Mouse (Mus musculus) testis, postnatal 14 days (tissue): ENCODE results near the gene Mrtfa.
A peak's percentile ranks its signal among the peaks of the same experiment; 100 is the strongest.

Experiments
- DNase-seq: peaks from one replicate; pipeline ENCODE4 v3.0.0; 2021; ENCODE audit warnings: low spot score

Mrtfa gene

DNA sequence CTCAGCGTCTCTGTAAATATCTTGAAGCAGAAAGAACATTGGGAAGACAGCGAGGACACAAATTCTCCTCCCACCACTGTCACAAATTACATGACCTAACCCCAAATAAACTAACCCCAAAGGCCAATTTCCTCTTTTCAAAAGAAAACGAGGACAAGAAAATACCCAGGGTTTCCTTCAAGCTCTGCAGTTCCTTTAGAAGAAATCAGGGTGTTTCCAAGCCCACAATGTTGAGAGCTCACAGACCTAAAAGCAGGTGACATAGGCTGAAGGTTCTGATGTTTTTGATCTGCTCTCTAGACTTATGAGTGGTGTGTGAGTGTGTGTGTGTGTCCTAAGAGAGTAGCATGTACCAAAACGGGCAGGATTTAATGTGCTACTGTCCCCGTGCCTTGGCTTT lies 89.2 kb downstream of the Mrtfa start:
- no peak for DNase-seq

DNA sequence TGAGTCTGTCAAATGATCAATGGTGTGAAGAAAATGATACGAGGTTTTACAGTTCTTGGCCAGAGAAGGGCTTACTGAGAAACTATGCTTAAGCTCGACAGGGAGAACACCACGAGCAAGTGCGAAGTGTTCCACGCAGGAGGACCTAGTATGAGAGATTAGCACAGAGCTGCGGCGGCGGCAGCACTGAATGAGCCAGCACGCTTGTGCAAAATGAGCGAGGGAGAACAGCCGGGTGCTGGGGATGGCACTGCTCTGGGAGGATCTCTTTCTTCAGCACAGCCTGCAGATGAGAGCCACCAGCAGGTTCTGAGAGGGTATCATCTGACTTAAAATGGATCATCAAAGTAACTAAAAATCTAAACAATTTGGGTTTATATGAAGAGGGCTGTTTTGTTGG lies 91.3 kb downstream of the Mrtfa start:
- no peak for DNase-seq

GRCm38 (mm10) chr15:81098689-81099088 lies 91.9 kb downstream of the Mrtfa start:
- no peak for DNase-seq

DNA sequence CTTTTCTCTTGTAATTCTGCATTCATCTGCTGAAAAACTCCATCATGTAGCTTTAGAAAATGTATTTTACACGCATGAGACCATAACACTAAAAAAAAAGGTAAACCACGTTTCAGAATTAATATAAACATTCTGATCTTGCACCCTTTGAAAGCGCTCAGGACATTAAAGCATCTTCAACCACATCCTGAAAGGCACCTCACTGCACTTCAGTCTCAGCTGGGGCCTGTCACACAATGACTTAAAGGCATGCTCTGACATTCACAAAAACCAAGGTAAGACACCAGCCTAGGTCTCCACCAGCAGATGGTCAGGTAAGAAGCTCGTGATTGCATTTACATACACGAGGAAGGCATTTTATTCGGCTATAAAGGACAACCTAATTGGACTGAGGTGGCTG lies 92.7 kb downstream of the Mrtfa start:
- no peak for DNase-seq

GRCm38 (mm10) chr15:81097456-81097855 lies 93.1 kb downstream of the Mrtfa start:
- no peak for DNase-seq

DNA sequence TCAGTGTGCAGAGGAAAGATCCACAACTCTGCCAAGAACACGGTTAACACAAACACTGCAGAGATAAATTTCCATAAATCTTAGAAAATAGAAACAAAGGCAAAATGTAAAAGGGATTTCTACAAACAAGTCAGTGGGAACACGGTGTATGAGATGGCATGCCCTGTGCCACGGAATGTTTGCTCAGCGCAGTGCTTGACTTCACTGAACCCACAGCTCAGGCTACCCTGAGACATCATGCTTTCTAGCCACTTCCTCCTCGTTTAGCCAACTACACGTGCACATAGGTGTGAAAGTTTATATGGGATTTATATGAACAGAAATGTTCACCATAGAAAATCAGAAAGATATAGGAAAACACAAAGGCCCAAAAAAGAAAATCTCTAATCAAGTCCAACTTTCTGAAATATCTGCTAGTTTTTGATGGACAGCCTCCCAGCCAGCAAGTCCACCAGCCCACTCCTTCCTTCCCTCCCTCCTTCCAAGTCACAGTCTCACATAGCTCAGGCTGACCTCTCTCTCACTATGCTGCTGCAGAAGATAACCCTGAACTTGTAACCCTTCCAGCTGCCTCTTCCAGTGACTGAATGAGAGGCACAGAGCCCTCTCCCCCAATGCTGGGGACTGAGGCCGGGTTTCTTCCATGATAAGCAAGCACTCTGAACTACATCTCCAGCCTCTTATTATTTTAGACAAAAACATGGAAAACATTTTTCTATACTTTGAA lies 94.1 kb downstream of the Mrtfa start:
- DNase-seq: no peak

- DNase-seq: no peak
Observed at GRCm38 (mm10) chr15:81093032-81093431, 97.5 kb downstream of the Mrtfa start.

GRCm38 (mm10) chr15:81091718-81092117 lies 98.8 kb downstream of the Mrtfa start:
- DNase-seq: no peak

- DNase-seq: no peak
Observed at GRCm38 (mm10) chr15:81087529-81087928, 103.0 kb downstream of the Mrtfa start.

GRCm38 (mm10) chr15:81086644-81087480 lies 103.7 kb downstream of the Mrtfa start:
- peak; percentile 12 for DNase-seq

DNA sequence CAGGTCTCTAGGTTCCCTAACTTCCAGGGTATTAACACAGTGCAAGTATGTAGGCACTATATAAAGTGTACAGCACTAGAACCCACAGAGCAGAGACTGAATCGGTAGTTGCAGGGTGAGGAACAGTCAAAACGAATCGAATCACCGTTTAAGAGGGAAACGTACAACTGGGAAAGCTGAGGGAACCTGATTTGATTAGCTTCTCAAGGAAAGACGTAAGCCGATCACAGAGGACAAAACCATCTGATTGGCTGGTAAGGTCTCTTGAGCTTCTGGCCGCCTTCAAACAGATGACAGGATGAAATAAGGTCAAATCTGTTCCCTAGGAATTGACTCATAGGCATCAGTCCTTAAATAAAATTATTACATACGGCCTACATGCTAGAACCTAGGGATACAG lies 106.7 kb downstream of the Mrtfa start:
- DNase-seq: no peak

DNA sequence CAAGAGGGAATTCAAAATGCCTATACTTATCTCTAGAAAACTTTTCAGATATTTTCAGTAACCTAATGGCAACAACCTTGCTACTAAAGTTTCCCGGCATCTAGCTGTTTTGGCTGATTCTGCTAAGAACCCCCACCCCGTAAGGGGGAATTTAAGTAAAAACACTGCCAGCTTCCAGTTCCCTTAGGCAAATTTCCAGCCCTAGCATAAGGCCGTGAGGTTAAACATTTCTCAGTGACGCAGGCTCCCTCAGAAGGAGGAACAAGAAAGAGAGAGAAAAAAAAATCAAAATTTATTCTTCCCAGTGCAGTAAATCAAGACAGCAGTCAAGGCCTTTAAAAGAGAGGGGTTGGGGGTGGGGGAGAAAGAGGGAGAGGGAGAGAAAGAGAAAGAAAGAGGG lies 107.3 kb downstream of the Mrtfa start:
- no peak for DNase-seq

GRCm38 (mm10) chr15:81081216-81081615 lies 109.3 kb downstream of the Mrtfa start:
- DNase-seq: no peak

- DNase-seq: no peak
Observed at GRCm38 (mm10) chr15:81080405-81080804, 110.2 kb downstream of the Mrtfa start.

DNA sequence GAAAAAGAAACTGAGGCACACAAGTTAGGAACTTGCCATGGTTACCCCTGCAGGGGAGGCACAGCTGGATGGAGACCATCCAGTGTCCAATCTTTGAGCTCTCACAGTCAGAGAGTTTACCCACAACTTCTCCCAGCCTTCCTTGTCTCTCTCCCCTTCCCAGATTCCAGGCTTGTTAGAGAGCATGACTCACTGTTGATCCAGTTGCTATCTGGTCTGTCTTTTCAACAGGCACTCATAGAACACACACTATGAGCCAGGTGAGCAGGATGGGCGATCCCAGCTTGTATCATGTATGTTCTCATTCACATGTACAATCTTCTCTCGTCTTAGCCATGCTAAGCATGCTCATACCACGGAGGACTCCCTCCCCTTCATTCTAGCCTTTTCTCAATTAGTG lies 111.3 kb downstream of the Mrtfa start:
- no peak for DNase-seq

- no peak for DNase-seq
Observed at GRCm38 (mm10) chr15:81077551-81077950, 113.0 kb downstream of the Mrtfa start.

DNA sequence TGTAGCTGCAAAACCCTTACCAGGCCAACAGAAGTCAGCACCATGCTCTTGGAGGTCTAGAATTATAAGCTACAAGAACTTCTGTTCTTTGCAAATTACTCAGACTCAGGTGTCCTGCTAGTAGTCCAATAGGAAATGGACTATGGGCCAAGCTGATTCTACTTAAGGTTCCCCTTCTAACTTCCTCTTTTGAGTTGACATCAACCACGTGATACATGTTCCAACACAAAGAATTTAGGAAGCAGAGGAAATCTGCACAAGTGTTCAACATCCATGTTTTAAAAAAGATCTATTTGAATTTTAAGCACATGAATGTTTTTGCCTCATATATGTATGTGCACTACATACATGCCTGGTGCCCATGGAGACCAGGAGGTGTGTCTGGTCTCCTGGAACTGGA lies 116.0 kb downstream of the Mrtfa start:
- DNase-seq: no peak

DNA sequence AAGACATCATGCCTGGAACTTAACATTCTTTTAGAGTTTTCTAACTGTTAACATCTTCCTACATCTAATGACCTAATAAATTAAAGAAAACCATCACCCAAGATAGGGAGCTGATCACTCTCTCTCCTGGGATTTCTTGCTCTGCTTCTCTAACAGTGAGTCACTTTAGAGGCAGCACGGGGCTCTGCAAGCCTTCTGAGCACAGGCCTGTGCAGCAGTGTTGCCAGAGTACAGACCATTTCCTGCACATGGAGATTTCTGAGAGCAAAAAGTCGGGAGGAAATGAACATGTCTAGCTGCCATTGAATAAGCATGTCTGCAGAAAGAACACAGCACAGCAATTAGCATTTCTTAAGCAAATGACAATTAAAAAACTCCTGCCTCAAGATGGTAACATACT lies 116.8 kb downstream of the Mrtfa start:
- no peak for DNase-seq

DNA sequence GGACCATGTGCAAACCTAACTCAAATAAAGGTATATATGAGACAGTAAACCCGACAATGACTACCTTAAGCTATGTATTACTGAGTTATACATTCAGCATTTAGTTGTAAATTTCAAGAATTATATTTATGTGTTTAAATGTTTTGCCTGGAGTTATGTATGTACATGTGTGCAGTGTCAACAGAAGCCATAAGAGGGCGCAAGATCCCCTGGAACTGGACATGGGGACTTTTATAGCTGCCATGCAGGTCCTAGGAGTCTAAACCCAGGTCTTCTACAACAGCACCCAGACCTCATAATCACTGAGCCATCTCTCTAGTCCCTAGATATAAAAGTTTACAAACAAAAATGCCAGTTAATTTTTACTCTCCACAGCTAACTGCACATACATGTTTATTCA lies 117.8 kb downstream of the Mrtfa start:
- no peak for DNase-seq

DNA sequence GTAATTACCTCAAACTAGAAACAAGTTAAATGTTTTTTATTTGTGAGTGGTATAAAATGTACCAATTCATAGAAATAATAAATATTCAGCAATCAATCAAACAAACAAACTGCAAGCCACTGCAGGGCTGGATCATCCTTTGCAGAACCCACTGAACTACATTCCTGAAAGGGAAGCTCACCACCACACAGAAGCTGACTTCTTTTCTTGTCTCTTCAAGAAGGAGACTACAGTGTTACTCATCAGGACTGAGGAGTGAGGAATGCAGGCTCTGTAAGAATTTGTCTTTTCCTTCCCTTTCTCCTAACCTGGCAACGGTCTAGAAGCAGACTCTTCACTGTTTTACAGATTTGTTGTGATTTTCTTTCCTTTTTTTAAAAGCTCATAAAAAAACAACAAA lies 120.1 kb downstream of the Mrtfa start:
- no peak for DNase-seq

- DNase-seq: no peak
Observed at GRCm38 (mm10) chr15:81068641-81069381, 121.7 kb downstream of the Mrtfa start.

- no peak for DNase-seq
Observed at GRCm38 (mm10) chr15:81067761-81068160, 122.8 kb downstream of the Mrtfa start.

GRCm38 (mm10) chr15:81066976-81067375 lies 123.6 kb downstream of the Mrtfa start:
- no peak for DNase-seq
